Mouse (Mus musculus) kidney, adult 2 months (tissue): ENCODE data around the gene Gm12830. TPM values are rescaled to one million over a fixed set of nuclear protein-coding genes. Genes with fewer than 3 reads are reported as not detected.

ENCODE experiments used
- DNase-seq: peaks from one replicate; pipeline ENCODE4 v3.0.0; 2021
- H3K27ac ChIP-seq: fragments of 200-500 bp; 2 replicates; pipeline ENCODE4 v1.5.1; 2012; ENCODE audit warnings: low read depth, low read length, control low read depth, inconsistent platforms; ENCODE audit not compliant: insufficient read depth
- H3K27me3 ChIP-seq: fragments of 200-500 bp; replicated peaks from 2 replicates; pipeline ENCODE4 v1.6.1; 2012; ENCODE audit warnings: mild to moderate bottlenecking, moderate library complexity, low read length, inconsistent platforms; ENCODE audit not compliant: control insufficient read depth, insufficient read depth
- H3K36me3 ChIP-seq: fragments of 200-500 bp; 2 replicates; pipeline ENCODE4 v1.6.1; 2012; ENCODE audit warnings: mild to moderate bottlenecking, moderate library complexity, low read length, inconsistent platforms; ENCODE audit not compliant: control insufficient read depth, insufficient read depth
- H3K4me1 ChIP-seq: fragments of 200-500 bp; 2 replicates; pipeline ENCODE4 v1.6.1; 2011; ENCODE audit warnings: low read length; ENCODE audit not compliant: control insufficient read depth, insufficient read depth
- H3K4me3 ChIP-seq: fragments of 200-500 bp; 2 replicates; pipeline ENCODE4 v1.5.1; 2011; ENCODE audit warnings: mild to moderate bottlenecking, low read depth, low read length, control low read depth; ENCODE audit not compliant: insufficient read depth
- CTCF ChIP-seq: fragments of 200-500 bp; conservative IDR thresholded peaks from 2 replicates; pipeline ENCODE4 v1.5.1; 2011; ENCODE audit warnings: low read depth, mild to moderate bottlenecking, control low read depth, low read length, moderate library complexity, mixed read lengths; ENCODE audit not compliant: insufficient read depth, insufficient read length
- POLR2A ChIP-seq: fragments of 200-500 bp; IDR thresholded peaks from one replicate; pipeline ENCODE4 v1.6.1; 2011; ENCODE audit warnings: low read depth, low read length, control low read depth
- WGBS: fragments of 180-500 bp; shearing (Covaris S2); methylation state at CpG from one replicate; pipeline ENCODE4 v1.1.7; 2018; 5-methylcytosine and 5-hydroxymethylcytosine counted together
- polyA plus RNA-seq: library from polyadenylated mRNA; depleted of rRNA; stranded (reverse); fragments of >200 nt; gene quantifications from 2 replicates; pipeline ENCODE4 v1.2.3, GENCODE M21; 2012; rRNA removed

Gene Gm12830
- polyA plus RNA-seq: not detected in 2 replicates

GRCm38 (mm10) chr4:114821567-114822192, at the start of gene Gm12830:
Gene Gm12830 (plus strand): TSS chr4:114821722.
- H3K27ac ChIP-seq: no peak within 1 kb of the TSS
- DNase-seq: peak; percentile 28
- 4% methylated on average over 49 of the region's 51 CpGs for WGBS
- H3K36me3 ChIP-seq: no peaks in the 10 kb centered on the region
- no peaks in the 10 kb centered on the region for H3K4me1 ChIP-seq
- TF ChIP-seq POLR2A (no peak), CTCF (no peak)
- H3K27me3 ChIP-seq: no peaks in the 10 kb centered on the region
- peak within 1 kb of the TSS; percentile 55 for H3K4me3 ChIP-seq

DNA sequence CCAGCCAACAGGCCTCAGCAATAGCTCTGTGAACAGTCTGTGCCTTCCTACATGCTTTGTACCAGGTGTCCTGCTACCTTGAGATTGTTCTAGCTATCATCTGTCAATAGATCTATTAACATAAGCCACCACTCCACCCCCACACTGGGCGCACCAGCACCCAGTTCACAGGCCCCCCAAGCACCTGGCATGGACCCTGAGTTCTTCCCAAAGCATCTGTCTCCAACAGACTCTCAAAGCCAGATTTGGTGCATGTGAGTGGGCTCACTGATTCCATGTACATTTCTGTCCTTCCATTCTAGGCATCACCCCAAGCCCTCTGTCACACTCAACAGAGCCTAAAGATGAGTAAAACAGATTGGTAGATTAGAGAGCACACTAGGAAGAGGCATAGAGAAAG, 48.2 kb upstream of the Gm12830 start:
- Histone ChIP-seq H3K4me3 (no peak overlapping the region), H3K27ac (no peak overlapping the region), H3K4me1 (no peaks in the 10 kb centered on the region), H3K36me3 (no peaks in the 10 kb centered on the region), H3K27me3 (no peaks in the 10 kb centered on the region)
- WGBS: 90% methylated on average over 1 of the region's 1 CpGs
- DNase-seq: no peak
- no peak for TF ChIP-seq CTCF
- TF ChIP-seq POLR2A: no peak

DNA sequence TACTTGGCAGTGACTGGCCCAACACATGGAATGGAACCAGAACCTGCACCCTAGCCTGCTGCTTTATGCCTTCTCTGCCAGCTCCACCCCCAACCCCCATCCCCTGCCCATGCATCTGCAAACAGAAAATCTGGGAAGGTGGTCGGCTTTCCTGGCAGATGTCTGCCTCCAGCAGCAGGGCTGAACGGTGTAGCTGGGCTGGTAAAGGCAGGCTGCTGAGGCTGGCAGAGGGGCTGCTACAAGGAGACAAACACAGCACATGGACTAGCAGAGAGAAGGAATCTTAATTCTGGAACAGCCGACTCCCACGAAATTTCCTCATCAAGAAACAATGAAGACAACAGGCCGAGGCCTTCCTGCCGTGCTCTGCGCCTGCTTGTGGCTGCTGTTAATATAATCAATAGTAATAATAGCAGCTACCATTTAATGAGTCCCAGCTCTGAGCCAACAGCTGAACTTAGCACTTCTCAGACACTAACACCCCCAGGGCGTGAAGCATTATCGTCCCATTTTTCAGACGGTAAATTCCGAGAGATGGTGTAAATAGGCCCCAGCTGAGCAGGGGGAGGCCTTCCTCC, 43.8 kb upstream of the Gm12830 start:
- TF ChIP-seq POLR2A: no peak
- no peak for TF ChIP-seq CTCF

GRCm38 (mm10) chr4:114778716-114779474, 42.6 kb upstream of the Gm12830 start:
- WGBS: 47% methylated on average over 7 of the region's 7 CpGs
- DNase-seq: no peak
- H3K4me3 ChIP-seq: no peak overlapping the region

More for the DNA sequence above, 43.8 kb upstream of the Gm12830 start:
- Histone ChIP-seq H3K27me3 (no peaks in the 10 kb centered on the region), H3K36me3 (no peaks in the 10 kb centered on the region), H3K4me3 (no peak overlapping the region), H3K27ac (no peak overlapping the region), H3K4me1 (0 out of 2 replicates have a peak, but pooled peaks cover 3% of the 10 kb centered on the region)
- DNase-seq: no peak
- WGBS: 78% methylated on average over 11 of the region's 11 CpGs

DNA sequence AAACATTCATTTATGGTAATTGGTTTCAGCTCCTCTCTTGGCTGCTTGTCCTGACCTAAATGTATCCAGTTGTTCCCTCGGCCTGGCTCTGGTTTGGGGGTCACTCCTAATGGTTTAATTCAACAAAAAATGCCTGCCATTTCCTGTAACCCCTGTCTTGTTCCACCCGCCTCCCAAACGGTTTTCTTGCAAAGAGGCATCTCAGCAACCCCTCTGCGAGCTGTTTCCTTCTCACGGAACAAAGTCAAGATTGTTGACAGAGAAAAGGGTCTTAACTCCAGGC, 42.1 kb upstream of the Gm12830 start:
- H3K4me3 ChIP-seq: no peak overlapping the region
- no peak overlapping the region for H3K27ac ChIP-seq
- TF ChIP-seq CTCF (no peak), POLR2A (no peak)
- DNase-seq: no peak
- 0 out of 2 replicates have a peak, but pooled peaks cover 3% of the 10 kb centered on the region for H3K4me1 ChIP-seq
- no peaks in the 10 kb centered on the region for H3K36me3 ChIP-seq
- H3K27me3 ChIP-seq: no peaks in the 10 kb centered on the region
- WGBS: 61% methylated on average over 5 of the region's 5 CpGs

More at GRCm38 (mm10) chr4:114778716-114779474, 42.6 kb upstream of the Gm12830 start:
- TF ChIP-seq CTCF: no peak
- no peak for TF ChIP-seq POLR2A
- Histone ChIP-seq H3K36me3 (no peaks in the 10 kb centered on the region), H3K27ac (no peak overlapping the region), H3K27me3 (no peaks in the 10 kb centered on the region), H3K4me1 (0 out of 2 replicates have a peak, but pooled peaks cover 3% of the 10 kb centered on the region)

- H3K4me1 ChIP-seq: 0 out of 2 replicates have a peak, but pooled peaks cover 3% of the 10 kb centered on the region
- no peak for TF ChIP-seq POLR2A
- no peak for TF ChIP-seq CTCF
- WGBS: 26% methylated on average over 17 of the region's 17 CpGs
- no peaks in the 10 kb centered on the region for H3K27me3 ChIP-seq
- peak; percentile 25 for DNase-seq
- H3K27ac ChIP-seq: no peak overlapping the region
- H3K36me3 ChIP-seq: no peaks in the 10 kb centered on the region
- no peak overlapping the region for H3K4me3 ChIP-seq
Observed at GRCm38 (mm10) chr4:114779758-114780546, 41.6 kb upstream of the Gm12830 start.
